Mouse (Mus musculus) kidney, postnatal 14 days (tissue): Measurements from ENCODE around the gene Gon7.

ENCODE experiments used
- DNase-seq: peaks from one replicate; pipeline ENCODE4 v3.0.0; 2022; ENCODE audit warnings: mixed read lengths

Gon7 gene

GRCm38 (mm10) chr12:102757689-102758402, at the start of gene Gon7, which contains the start of the genes Gm28051 and Ubr7:
Gon7 (minus strand) TSS chr12:102757803.
Gm28051 (minus strand) TSS chr12:102757765.
Ubr7 (plus strand) TSS chr12:102757967.
- DNase-seq, result peak; percentile 98

DNA sequence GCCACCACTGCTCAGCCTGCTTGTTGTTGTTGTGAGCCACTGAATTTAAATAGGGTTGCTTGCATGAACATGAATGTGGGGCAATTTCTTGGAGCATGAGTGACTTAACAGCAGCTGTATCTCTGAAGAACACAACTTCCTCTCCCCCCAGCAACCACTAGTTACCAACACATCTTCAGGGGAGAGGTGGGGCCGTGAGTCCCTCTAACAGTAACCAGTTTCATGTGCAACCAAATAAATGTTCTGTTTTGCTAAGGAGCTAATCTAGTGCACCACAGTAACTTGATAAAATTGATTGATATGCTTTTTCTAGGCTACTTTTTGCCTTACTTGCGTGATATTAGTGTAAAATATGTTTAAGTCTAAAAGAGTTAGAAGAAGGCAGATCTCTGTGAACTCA, 41.9 kb upstream of the Gon7 start:
- no peak for DNase-seq

DNA sequence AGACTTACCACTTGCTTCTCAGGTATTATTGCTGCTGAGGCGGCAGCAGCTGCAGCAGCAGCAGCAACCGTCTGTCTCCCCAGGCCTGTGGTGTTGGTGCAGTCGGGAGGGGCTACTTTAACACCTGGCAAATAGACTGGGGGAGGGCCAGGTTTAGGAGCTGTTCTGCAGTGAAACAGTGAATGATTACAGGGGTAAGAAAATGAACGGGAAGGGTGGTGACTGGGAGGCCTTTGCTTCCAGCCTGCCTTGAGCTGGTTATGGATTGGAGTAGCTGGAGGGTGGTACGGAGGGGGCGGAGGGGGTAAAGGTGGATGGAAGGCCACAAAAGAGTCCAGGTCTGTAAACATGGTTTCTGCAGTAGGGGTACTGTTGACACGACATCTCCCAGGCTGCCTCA, 30.3 kb upstream of the Gon7 start:
- no peak for DNase-seq

- no peak for DNase-seq
These were observed 28.0 kb upstream of the Gon7 start for GRCm38 (mm10) chr12:102785593-102785985.

- DNase-seq, result no peak
These were observed 27.4 kb upstream of the Gon7 start for GRCm38 (mm10) chr12:102784899-102785592.

- no peak for DNase-seq
These were observed 25.2 kb upstream of the Gon7 start for GRCm38 (mm10) chr12:102782841-102783240.

GRCm38 (mm10) chr12:102779452-102779851, 21.8 kb upstream of the Gon7 start:
- peak; percentile 23 for DNase-seq

- no peak for DNase-seq
These were observed 20.5 kb upstream of the Gon7 start for GRCm38 (mm10) chr12:102778151-102778550.

DNA sequence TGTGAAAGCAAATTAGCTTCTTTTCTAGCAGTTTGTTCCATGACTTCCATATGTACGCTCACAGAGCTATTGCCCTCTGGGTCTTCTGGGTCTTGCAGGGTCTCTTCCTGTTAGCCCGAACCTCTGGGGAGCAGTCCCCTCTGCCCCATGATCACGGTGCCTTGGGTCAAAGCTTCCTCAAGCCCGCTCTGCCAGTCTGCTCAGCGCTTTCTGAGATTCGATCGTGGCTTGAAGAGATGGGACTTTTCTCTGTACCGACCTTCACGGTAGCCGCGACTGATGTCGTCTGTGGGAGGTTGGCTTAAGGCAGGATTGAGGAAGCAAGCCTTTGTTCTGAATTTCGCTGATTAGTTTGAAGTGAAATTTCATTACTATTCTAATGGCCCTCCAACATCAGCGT, 18.4 kb upstream of the Gon7 start:
- DNase-seq, result no peak

GRCm38 (mm10) chr12:102772676-102773075, 15.1 kb upstream of the Gon7 start:
- no peak for DNase-seq

DNA sequence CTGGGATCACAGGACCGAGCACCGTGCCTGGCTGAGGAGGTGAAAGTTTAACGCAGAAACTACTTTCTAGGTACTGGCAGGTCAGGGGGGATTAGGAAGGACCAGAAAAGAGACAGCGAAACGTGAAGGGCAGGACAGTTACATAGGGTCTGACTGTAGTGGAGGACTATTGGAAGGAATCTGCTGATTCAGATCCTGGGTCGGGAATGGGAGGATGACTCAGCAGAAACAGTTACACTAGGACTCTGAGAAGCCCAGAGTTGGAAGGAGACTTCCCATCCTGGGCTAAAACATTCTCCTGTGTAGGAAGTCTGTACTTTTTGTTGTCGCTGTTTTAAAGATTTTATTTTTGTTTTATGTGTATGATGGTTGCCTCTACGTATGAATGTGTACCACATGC, 14.0 kb upstream of the Gon7 start:
- DNase-seq, result no peak

DNA sequence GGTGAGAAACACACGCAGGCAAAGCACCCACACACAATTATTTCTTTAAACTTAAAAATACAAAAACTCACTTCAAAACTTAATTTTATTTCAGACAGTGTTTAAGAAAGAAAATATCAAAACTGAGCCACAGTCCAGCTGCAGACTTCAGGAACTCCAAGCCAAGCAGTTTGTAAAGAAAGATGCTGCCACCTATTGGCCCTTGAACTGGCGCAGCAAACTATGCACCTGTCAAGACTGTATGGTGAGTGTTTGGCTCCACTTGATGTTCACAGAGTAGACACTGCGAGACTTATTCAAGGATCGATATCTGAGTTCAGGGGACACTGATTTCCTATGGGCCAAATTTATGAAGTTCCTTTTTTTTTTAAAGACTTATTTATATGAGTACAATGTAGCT, 11.4 kb upstream of the Gon7 start:
- DNase-seq, result peak; percentile 37

- DNase-seq, result no peak
These were observed 6.1 kb upstream of the Gon7 start for GRCm38 (mm10) chr12:102763696-102764095.

- no peak for DNase-seq
These were observed 4.1 kb upstream of the Gon7 start for GRCm38 (mm10) chr12:102761668-102762067.

GRCm38 (mm10) chr12:102758936-102759335, 1.3 kb upstream of the Gon7 start:
- peak; percentile 11 for DNase-seq

DNA sequence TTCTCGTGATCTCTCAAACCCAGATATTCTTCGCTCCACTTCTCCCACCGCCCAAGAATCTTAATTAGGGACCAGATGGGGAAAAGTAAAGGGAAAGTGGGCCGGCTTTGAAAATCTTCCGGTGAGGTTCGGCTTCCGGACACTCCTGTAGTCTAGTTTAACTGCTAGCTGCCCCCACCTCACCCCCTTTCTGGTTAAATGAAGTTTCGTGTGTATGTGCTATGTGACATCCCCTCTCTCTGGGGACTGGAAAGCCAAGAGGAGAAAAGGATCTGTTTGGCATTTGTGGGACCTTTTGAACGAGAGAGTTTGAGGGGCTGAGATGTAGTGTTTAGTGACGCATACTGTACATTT, 777 bp upstream of the Gon7 start, which contains the start of gene Gm20604:
Gene Gm20604 (minus strand): TSS at position 270 of the 354 bp plus-strand sequence.
- no peak for DNase-seq

GRCm38 (mm10) chr12:102757055-102757688, 431 bp downstream of the Gon7 start:
- no peak for DNase-seq

- DNase-seq, result no peak
These were observed 1.3 kb downstream of the Gon7 start for GRCm38 (mm10) chr12:102756304-102756703.

DNA sequence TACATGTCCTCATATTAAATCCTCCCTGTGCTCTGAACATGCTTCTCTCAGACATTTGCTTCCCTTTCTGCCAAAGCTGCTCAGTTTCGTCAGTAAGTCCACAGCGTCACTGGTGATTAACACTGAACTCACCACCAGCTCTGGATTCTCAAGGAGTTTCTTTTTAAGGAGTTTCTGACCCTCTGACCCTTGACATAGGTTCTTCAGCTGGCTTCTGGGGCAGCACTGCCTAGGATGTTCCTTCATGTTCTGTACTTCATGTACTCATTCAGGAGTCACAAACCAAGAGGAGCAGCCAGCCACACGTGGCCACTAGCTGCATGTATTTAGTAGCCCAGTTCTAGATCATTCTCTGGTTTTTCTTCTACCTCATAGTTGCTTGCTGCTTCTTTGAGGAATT, 9.3 kb downstream of the Gon7 start:
- DNase-seq, result no peak

- no peak for DNase-seq
These were observed 12.8 kb downstream of the Gon7 start for GRCm38 (mm10) chr12:102744839-102745238.

GRCm38 (mm10) chr12:102743589-102744574, 13.7 kb downstream of the Gon7 start, which contains the start of the genes Moap1 and Tmem251:
Moap1 (minus strand) TSS chr12:102743661.
Tmem251 (plus strand) TSS chr12:102743762.
- DNase-seq, result peak; percentile 94

DNA sequence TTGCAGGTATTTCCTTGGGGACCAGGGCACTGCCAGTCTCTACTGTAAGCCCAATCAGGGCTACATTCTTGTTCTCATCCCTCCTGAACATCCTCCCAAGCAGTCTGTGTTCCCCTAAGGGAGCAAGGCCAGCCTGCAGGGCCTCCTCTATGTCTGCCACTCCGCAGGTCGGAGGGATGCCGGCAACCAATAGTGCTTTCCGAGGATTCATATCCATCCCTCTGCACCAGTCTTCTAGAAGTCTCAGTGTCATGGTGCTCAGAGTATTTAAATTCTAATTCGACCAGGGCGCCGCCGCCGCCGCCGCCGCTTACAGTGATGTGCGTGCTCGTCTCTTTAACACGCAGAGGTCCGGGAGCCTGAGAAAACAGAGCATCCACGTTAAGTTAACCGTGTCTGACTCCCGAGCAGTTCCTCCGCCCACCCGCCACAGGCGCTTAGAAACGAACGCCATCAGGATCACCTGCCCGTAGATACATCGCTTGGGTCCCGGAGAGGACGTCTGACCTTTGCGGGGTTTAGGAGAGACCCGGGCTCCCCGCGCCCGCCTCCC, 14.5 kb downstream of the Gon7 start:
- no peak for DNase-seq
